Mouse (Mus musculus) gastrocnemius, postnatal 14 days (tissue): ENCODE measurements around the gene Gm973. TPM values are rescaled to one million over a fixed set of nuclear protein-coding genes. Genes with fewer than 3 reads are reported as not detected.
A peak's percentile ranks its signal among the peaks of the same experiment; 100 is the strongest.

Source experiments
- DNase-seq: peaks from one replicate; pipeline ENCODE4 v3.0.0; 2021; ENCODE audit warnings: mixed read lengths
- intact Hi-C: fragments of 180-260 bp; cut with DNase I; formaldehyde crosslinking; loops from one replicate; pipeline ENCODE4 v1.15.1; 2025; ENCODE audit warnings: low total_unique reads
- long read RNA-seq, 2 experiments: library from polyadenylated mRNA; stranded (forward); transcript quantifications; one replicate each; pipeline ENCODE4 v2.0.0; 2021
- total RNA-seq, 2 experiments: library from RNA; stranded (reverse); gene quantifications; 2 replicates each; pipeline ENCODE4 v1.2.3; 2021

The Gm973 gene
- under 1 TPM; 0.49 to 0.53 TPM for total RNA-seq
- long read RNA-seq, experiment 1, result 0 reads
- long read RNA-seq, experiment 2, result 0 reads

DNA sequence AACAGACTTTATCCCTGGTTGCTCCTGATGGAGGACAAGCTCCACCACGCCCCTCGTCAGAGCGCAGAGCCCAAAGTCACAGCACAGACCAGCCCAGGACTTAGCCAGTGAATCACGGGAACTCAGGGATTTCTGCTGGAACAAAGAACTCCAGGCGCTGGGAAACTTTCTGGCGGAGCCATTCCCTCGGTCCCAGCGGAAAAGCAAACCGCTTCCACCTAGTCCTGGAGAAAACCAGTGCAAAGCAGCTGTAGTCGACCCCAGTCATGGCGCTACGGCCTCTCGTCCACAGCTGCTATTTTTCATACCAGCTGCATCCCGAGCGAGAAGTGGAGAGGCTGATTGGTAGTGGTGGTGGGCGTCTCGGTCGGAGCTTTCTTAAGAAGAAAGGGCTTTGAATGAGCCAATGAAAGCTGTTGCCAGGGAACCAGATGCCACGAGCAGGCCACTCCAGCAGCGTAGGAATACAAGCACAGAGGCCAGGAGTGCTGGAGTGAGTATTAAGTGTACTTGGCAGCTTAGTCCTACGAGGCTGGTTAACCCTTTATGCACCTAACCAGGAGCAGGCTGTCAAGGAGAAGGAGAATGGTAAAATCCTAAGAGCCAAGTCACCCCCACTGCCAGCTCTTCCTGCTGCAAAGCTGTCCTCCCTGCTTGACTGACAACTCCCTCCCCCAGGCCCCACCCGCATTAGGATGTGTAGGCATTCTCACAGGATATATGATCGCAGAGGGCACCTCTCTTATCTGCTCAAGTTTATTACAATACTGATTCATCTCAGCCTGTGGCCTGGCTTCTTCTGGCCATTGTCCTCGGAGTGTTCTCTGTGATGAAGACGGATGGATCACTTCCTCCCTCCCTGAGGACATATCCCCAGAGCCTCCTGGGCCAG lies at the start of gene Gm973:
Gene Gm973, plus strand, starts transcription at position 239 of the 892 bp plus-strand sequence.
- intact Hi-C loops, result loop anchor here (5.0 kb wide), 1 partner anchor 34 kb away; the partner anchor contains the start of gene Fzd7
- peak; percentile 62 for DNase-seq

DNA sequence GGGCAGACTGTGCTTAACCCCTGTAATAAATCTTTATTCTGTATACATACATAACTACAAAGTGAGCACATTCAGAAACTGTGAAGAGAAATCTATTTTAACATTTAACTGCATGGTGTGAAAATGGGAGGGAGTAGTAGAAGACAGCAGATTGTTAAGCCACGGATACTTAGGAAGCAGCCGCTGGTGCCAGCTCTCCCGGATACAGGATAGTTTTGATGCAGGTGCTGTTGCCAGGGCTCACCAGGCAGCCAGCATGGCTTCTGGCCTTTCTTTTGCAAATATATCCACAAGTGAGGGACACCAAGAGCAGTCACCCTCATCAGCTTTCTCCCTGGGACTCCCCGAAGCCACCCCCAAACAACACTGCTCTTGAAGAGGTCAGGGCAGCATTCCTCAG lies 46.9 kb upstream of the Gm973 start:
- intact Hi-C loops, result no loop called here
- no peak for DNase-seq

DNA sequence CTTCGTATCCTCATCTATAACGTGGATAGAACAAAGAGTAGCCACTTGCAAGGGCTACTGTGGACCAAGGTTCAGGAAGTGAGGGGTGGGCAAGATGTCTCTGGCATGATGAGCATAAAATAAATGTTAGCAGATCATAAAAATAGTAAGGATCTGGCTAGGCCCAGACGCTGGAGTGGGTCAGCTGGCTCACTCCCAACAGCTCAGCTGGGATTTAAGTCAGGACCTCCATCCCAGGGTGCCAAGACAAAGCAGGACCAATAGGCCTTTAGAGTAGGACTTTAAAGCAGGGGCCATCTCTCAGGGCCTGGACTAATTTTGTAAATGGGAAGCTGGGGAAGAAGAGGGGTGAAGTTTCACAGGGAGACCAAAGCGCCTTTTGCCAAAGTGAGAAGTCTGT lies 45.3 kb upstream of the Gm973 start:
- DNase-seq, result no peak
- intact Hi-C loops, result no loop called here

DNA sequence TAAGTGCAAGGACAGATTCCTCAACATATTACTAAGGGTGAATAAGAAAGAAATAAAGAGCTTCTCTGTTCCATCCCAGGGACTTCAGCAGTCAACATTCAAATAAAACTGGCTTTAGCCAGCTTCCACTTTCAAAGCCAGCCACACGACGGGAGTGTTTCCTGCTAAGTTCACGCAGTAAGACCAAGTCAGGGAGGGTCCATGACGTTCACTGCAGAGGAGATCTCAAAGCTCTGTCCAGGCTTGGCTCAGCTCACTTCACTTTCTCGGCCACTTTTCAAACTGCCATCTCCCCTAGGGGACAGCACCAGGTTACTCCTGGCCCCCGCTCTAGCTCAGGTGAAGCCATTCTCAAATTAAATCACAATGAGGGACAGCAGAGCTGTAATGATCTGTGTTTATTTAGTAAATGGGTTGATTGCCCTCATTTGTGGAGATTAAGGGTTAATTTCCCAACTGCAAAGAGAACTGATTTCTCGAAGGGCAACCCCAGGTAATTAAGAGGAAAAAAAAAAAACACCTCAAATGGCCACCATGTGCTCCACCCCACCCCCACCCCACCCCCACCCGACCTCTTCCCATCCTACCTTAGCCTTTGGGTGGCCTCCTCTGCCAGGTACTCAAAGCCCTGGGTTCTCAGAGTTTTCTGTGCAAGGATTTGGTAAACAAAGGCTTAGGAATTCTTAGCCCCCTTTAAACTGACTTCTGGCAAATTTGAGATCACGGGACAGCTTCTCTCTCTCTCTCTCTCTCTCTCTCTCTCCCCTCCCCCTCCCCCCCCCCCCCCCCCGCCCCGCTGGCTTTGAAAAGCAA lies 43.5 kb upstream of the Gm973 start:
- DNase-seq, result no peak
- intact Hi-C loops, result no loop called here

DNA sequence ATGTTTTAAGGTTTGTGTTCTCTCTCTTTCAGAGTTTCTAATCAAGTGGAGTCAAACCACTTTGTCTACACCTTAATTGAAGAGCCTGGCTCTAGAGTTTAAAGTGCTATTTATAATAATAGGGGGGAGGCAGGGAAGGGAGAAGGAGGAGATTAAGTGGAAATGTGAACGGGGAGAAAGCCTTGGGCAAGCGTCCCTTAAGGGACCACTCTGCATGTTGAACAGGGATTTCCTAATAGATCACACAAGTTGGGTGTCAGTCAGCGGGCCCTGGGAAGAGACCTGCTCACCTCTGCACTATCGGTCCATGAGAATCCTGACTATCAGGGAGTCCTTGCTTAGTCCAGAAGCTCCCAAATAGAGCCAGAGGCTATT lies 42.9 kb upstream of the Gm973 start:
- DNase-seq, result no peak
- intact Hi-C loops, result no loop called here

DNA sequence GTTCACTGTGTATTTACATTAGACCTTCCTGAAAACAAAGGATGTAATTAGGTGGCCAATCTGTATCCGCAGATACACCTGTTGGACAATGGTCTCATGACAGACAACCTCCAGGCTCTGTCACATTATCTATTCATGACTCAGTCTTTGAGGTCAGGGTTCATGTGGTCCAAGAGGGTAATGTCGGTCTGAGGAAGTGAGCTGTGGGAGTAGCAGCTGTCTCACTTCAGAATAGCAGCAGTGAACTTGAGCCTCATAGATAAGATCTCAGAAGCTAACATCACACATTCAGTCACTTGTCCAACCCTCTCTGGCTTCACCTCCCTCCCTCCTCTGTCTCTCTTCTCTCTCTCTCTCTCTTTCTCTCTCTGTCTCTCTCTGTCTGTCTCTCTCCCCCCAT lies 40.4 kb upstream of the Gm973 start:
- intact Hi-C loops, result no loop called here
- DNase-seq, result no peak

DNA sequence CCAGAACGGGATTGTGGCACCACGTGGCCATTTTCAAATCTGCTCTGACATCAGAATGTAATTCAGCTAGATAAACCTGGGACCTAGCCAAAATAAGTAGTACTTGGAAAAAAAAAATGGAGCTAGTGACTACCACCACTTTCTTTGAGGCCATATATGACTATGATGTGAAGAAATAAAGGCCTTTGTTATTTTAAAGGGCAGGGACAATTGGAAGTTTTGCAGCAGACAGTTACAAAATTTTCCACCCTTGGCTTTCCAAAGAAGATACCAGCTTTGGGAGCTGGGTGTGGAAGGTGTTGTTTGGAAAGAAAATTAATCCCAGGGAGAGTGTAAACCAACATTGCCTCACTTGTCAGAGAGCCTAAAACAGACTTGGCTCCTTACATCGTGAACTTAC lies 37.2 kb upstream of the Gm973 start:
- intact Hi-C loops, result no loop called here
- DNase-seq, result no peak

DNA sequence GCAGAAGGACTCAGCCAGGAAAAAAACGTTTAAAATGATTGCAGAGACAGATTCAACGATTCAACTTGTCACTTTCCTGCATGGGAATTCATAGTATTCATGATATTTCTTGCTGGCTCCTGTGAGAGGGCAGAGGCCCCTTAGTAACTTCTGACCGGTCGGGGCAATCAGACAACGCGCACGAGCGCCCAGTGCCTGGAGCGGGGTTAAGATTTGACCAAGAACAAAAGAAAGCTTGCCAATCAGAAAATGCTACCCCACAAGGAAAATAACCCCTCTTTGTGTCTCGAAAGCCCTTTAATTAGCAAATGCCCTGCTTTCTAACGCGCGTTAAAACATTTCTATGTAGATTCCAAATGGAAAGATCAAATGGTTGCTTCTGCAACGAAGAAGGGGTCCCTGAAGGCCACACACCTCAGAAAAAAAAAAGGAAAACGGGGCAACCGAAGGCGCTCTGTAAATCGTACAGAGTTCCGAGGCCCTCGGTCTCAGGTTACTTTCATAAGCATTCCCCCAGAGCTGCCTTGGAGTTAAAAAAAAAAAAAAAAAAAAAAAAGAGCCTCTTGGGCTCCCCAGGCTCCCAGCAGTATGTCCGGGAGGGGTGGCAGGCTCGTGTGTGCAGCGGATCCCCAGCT lies 35.1 kb upstream of the Gm973 start:
- intact Hi-C loops, result loop anchor here (5.0 kb wide), 1 partner anchor 36 kb away; the partner anchor contains the start of gene Gm973

DNA sequence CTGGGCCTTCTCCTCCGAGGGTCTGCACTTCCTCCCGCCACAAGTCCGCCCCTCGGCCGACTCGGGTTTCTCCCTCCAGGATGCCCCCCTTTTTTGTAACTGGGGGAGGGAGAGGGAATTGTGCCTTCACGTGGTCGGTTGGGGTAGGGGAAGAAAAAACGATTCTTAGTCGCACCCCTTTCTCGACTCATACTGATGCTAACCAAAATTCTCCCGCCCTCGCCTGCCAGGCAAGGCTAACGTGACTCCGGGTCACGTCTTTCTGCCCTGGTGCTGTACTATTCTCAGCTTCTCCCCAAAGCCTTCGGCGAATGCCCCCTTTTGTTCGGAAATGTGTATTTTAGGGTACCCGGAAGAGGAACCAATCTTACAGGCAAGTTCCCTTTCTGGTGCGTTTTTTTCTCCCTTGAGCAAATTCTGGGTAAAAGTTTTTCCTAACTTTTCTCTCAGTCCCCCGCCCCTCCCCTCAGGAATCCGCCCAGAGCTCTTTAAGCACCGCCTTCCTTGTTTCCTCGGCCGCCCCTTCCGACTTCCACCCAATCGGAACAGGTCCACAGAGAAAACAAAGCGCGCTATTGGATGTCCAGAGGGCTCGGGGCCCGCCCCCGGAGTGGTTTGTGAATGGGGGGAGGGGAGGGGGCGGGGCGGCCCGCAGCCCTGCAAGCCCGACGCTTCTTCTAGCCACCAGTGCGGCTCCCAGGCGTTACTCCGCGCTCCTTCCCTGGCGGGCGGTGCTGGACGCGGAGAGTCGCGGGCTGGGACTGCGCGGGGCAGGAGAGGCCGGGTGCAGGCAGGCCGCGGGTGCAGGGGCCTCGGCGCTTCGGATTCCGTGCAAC lies 34.4 kb upstream of the Gm973 start:
- intact Hi-C loops, result loop anchor here (5.0 kb wide), 1 partner anchor 36 kb away; the partner anchor contains the start of gene Gm973
- peak; percentile 94 for DNase-seq

More for the DNA sequence above, 35.1 kb upstream of the Gm973 start:
- no peak for DNase-seq

DNA sequence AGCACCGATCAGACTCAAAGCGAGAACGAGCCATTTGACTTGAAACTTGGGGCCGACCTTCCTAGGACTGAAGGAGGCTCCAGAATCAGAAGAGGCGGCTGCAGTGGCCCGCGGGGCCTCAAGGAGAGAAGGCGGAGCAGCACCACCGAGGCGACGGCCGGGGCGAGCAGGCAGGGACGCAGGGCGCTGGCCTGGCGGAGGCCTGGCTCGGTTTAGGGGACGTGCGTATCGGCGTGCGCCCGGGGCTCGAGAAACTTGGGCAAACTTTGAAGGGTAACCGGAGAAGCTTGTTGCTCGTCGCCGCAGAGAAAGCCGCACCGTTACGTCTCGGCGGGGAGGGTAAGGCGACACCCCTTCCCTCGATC lies 33.8 kb upstream of the Gm973 start, which contains the start of gene Fzd7:
Gene Fzd7, plus strand, starts transcription at position 94 of the 365 bp plus-strand sequence.
- intact Hi-C loops, result loop anchor here (5.0 kb wide), 1 partner anchor 35 kb away; the partner anchor contains the start of gene Gm973
- peak; percentile 69 for DNase-seq

DNA sequence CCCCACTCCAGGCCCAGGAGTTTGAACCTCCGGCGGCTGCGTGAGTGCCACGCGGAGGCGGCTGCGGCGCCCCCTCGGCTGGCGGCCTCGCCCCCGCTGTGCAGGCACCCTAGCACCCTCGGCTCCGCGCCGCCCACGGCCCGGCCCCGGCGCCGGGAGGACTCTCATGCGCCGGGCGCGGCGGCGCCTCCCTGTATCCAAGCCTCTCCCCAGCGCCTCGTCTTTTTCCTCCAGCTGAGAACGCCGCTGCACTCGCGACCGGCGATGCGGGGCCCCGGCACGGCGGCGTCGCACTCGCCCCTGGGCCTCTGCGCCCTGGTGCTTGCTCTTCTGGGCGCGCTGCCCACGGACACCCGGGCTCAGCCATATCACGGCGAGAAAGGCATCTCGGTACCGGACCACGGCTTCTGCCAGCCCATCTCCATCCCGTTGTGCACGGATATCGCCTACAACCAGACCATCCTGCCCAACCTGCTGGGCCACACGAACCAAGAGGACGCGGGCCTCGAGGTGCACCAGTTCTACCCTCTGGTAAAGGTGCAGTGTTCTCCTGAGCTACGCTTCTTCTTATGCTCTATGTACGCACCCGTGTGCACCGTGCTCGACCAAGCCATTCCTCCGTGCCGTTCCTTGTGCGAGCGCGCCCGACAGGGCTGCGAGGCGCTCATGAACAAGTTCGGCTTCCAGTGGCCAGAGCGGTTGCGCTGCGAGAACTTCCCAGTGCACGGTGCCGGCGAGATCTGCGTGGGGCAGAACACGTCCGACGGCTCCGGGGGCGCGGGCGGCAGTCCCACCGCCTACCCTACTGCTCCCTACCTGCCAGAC lies 33.2 kb upstream of the Gm973 start:
- intact Hi-C loops, result loop anchor here (5.0 kb wide), 1 partner anchor 34 kb away; the partner anchor contains the start of gene Gm973
- peak; percentile 56 for DNase-seq

DNA sequence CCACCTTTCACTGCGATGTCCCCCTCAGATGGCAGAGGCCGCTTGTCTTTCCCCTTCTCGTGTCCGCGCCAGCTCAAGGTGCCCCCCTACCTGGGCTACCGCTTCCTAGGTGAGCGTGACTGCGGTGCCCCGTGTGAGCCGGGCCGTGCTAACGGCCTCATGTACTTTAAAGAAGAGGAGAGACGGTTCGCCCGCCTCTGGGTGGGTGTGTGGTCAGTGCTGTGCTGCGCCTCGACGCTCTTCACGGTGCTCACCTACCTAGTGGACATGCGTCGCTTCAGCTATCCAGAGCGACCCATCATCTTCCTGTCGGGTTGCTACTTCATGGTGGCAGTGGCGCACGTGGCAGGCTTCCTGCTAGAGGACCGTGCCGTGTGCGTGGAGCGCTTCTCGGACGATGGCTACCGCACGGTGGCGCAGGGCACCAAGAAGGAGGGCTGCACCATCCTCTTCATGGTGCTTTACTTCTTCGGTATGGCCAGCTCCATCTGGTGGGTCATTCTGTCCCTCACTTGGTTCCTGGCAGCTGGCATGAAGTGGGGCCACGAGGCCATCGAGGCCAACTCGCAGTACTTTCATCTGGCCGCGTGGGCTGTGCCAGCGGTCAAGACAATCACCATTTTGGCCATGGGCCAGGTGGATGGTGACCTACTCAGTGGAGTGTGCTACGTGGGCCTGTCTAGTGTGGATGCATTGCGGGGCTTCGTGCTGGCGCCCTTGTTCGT lies 32.4 kb upstream of the Gm973 start:
- intact Hi-C loops, result loop anchor here (5.0 kb wide), 1 partner anchor 34 kb away; the partner anchor contains the start of gene Gm973
- DNase-seq, result peak; percentile 84

DNA sequence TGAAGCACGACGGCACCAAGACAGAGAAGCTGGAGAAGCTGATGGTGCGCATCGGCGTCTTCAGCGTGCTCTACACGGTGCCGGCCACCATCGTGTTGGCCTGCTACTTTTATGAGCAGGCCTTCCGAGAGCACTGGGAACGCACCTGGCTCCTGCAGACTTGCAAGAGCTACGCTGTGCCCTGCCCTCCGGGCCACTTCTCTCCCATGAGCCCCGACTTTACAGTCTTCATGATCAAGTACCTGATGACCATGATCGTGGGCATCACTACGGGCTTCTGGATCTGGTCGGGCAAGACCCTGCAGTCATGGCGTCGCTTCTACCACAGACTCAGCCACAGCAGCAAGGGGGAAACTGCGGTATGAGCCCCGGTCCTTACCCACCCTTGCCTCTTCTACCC lies 31.8 kb upstream of the Gm973 start:
- DNase-seq, result no peak
- intact Hi-C loops, result loop anchor here (5.0 kb wide), 1 partner anchor 33 kb away; the partner anchor contains the start of gene Gm973

DNA sequence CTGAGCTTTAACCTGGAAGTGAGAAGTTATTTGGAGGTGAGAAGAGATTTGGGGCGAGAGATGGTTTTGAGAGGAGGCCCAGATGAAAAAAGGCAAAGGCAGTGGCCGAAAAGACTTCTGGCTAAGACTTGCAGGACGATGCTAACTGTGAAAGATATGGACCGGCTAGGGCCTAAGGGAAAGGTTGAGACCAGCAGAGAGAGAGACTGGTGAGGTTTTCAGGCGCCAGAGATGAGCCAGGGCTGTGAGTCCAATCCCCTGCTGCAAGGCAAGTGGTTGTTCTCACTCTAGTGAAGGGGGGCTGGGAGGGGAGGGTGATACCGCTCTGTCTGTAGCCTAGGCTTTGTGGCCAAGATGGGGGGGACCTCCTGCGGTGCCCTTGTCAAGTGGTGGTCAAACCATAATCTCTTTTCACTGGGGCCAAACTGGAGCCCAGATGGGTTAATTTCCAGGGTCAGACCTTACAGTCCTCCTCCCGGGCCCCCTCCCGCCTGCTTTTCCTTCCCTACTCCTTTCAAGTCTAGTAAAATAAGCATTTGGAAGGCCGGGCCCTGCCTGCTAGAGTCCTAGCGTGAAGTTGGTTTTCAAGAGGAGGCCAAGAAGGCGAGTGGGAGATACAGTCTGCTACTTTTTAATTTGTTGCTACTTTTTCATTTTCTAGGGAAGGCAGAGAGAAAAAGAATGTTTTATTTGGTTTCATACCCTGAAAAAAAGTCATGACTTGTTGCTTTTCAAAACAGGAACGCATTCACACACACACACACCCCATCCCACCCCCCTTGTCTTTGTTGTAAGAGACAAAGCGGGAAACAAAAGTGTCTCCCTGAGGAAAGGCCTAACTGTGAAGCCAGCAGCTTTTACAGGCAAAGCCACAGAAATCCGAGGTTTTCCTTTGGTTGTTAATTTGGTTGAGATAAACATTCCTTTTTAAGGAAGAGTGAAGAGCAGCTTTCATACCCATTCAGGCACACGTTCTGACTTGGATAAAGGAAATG lies 31.0 kb upstream of the Gm973 start:
- intact Hi-C loops, result loop anchor here (5.0 kb wide), 1 partner anchor 32 kb away; the partner anchor contains the start of gene Gm973
- no peak for DNase-seq

DNA sequence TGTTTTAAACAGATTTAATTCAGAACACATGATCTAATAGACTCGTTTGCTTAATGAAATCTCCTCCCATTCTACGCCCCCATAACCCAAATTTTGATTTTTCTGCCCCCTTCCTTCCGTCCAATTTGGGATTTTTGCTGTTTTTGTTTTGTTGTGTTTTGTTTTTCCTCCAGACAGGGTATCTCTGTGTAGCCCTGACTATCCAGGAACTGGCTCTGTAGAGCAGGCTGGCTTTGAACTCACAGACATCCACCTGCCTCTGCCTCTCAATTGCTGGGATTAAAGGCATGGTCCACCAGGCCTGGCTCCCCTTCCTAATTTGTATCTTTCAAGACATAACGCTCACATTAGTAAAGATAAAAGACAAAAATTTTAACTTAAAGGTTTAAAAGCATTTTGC lies 30.3 kb upstream of the Gm973 start:
- intact Hi-C loops, result no loop called here
- no peak for DNase-seq

DNA sequence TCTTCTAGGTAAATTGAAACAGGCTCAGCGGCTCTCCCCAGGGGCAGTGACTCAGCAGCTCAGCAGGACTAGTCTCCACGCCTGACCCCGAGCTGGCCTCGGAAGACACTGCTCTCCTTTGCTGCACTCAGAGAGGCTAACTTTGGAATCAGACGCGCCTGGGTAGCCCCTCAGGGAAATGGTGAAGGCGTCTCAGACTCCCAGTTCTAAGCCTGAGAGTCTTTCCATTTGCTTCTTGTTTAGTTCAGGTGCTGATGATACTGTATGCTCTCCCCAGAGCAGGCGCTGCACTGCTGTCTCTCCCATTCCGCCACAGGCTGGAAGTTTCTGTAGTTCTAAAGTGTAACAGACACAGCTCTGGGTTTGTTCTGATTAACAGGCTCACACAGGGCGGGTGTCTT lies 28.4 kb upstream of the Gm973 start:
- peak; percentile 63 for DNase-seq
- intact Hi-C loops, result no loop called here
